Mouse (Mus musculus) lung, adult 2 months (tissue): ENCODE measurements around the gene Gm8947.

Experiments
- CTCF ChIP-seq: fragments of 200-500 bp; IDR thresholded peaks from 2 replicates; pipeline ENCODE4 v1.5.1; 2011; ENCODE audit warnings: mild to moderate bottlenecking, low read length, control low read depth; ENCODE audit not compliant: insufficient read depth
- POLR2A ChIP-seq: fragments of 200-500 bp; IDR thresholded peaks from 2 replicates; pipeline ENCODE4 v1.6.1; 2011; ENCODE audit warnings: low read depth, mild to moderate bottlenecking, control low read depth, low read length, borderline replicate concordance; ENCODE audit errors: extremely low read depth

DNA sequence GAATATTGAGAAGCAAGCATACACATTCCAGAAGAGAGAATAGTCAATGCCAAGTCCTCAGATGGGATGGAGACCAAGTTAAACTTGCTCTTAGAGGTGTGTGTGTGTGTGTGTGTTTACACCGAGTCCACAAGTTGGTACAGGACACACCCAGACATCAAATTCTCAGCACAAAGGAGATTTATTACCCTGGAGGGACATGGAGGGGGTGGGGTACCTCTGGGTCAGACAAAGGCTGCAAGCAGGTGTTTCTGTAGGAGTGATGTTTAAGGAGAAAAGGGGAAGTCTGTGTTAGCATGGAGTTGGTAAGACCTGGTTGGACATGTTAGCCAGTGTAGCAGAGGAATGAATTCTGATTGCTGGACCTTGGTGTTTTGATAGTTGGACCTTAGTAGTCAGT is 23.8 kb downstream of the Gm8947 start:
- TF ChIP-seq CTCF (no peak), POLR2A (no peak)
